Comparison of ENCODE assay signal across 26 mouse cellular contexts in the genomic region with DNA sequence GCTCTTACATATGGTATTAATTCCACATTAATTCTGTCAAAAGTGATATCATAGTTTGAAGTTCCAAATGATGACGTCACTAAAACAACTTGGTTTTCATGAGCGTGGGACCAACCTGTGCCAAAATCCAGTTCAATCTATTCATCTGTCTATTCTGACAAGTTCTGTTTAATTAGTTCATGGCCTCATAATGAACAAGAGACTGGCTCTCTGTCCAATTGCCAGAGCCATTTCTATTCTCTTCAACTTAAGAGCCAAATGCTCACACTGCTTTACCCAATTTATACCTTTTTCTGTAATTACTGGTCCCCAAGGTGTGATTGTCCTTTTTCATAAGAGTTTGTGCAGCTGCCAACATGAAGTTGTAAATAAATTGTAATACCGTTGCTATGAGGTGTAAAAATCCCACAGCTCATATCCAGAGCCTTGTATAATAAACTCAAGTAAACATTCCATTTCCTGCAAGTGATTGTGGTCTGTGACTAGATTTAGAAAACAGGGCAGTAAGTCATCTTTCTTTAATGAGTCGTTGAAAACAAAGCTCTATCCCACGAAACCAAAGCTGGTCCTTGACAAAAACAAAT.
DNase-seq lines count a peak whose midpoint lies in the region; ATAC-seq and TF ChIP-seq lines count a peak whose summit lies in the region.
"Had no signal": no experiment of that assay in that cellular context is flagged by ENCODE, and none has a peak within 500 bp of the region (broad histone marks: within the 10 kb centered on the region; RNA-seq: fewer than 3 reads in every experiment).

No protein-coding gene starts in this region.

- TF ChIP-seq CTCF in kidney, postnatal 0 days (IDR thresholded peaks at IDR 0.05; ENCODE audit: low read depth), result no peak
- no peak for TF ChIP-seq CTCF in liver, postnatal 0 days (IDR thresholded peaks at IDR 0.05; ENCODE audit: low read depth)

- 57% methylated on average over 5 of the region's 5 CpGs for WGBS in kidney, postnatal 0 days
- WGBS in neural tube, embryonic 13.5 days, result 78% methylated on average over 5 of the region's 5 CpGs
- 42% methylated on average over 5 of the region's 5 CpGs for WGBS in limb, embryonic 13.5 days
- WGBS in neural tube, embryonic 15.5 days, result 60% methylated on average over 5 of the region's 5 CpGs
- 62% methylated on average over 5 of the region's 5 CpGs for WGBS in liver, postnatal 0 days (ENCODE audit: insufficient replicate concordance)

- H3K27me3 ChIP-seq in kidney, postnatal 0 days (ENCODE audit: insufficient read depth, low read length), result no peaks in the 10 kb centered on the region
- H3K27me3 ChIP-seq in neural tube, embryonic 13.5 days, result no peaks in the 10 kb centered on the region
- no peaks in the 10 kb centered on the region for H3K27me3 ChIP-seq in limb, embryonic 13.5 days
- no peaks in the 10 kb centered on the region for H3K27me3 ChIP-seq in neural tube, embryonic 15.5 days (replicated peaks)
- H3K27me3 ChIP-seq in liver, postnatal 0 days (ENCODE audit: insufficient read depth, low read length), result no peaks in the 10 kb centered on the region
- H3K27me3 ChIP-seq: embryonic facial prominence, embryonic 12.5 days; embryonic facial prominence, embryonic 15.5 days; forebrain, embryonic 12.5 days; heart, embryonic 13.5 days had no signal

- H3K9ac ChIP-seq in kidney, postnatal 0 days (ENCODE audit: low read depth, low read length), result no peak overlapping the region
- no peak overlapping the region for H3K9ac ChIP-seq in neural tube, embryonic 13.5 days
- H3K9ac ChIP-seq in limb, embryonic 13.5 days, result no peak overlapping the region
- H3K9ac ChIP-seq in neural tube, embryonic 15.5 days (replicated peaks), result no peak overlapping the region
- H3K9ac ChIP-seq in liver, postnatal 0 days (replicated peaks), result no peak overlapping the region
- H3K9ac ChIP-seq: embryonic facial prominence, embryonic 12.5 days; embryonic facial prominence, embryonic 15.5 days; forebrain, embryonic 12.5 days; heart, embryonic 13.5 days; hindbrain, embryonic 14.5 days had no signal

- H3K36me3 ChIP-seq in kidney, postnatal 0 days (ENCODE audit: insufficient read depth, low read length), result no peaks in the 10 kb centered on the region
- H3K36me3 ChIP-seq in neural tube, embryonic 13.5 days, result no peaks in the 10 kb centered on the region
- H3K36me3 ChIP-seq in limb, embryonic 13.5 days, result no peaks in the 10 kb centered on the region
- H3K36me3 ChIP-seq in neural tube, embryonic 15.5 days, result no peaks in the 10 kb centered on the region
- no peaks in the 10 kb centered on the region for H3K36me3 ChIP-seq in liver, postnatal 0 days (replicated peaks; ENCODE audit: insufficient read depth, low read length)
- H3K36me3 ChIP-seq: embryonic facial prominence, embryonic 12.5 days; embryonic facial prominence, embryonic 15.5 days; forebrain, embryonic 12.5 days; heart, embryonic 10.5 days; heart, embryonic 13.5 days had no signal

- no peak overlapping the region for H3K4me2 ChIP-seq in kidney, postnatal 0 days (ENCODE audit: low read length)
- H3K4me2 ChIP-seq in neural tube, embryonic 13.5 days, result no peak overlapping the region
- no peak overlapping the region for H3K4me2 ChIP-seq in limb, embryonic 13.5 days (replicated peaks)
- H3K4me2 ChIP-seq in neural tube, embryonic 15.5 days, result no peak overlapping the region
- no peak overlapping the region for H3K4me2 ChIP-seq in liver, postnatal 0 days (ENCODE audit: low read depth, low read length)
- H3K4me2 ChIP-seq: embryonic facial prominence, embryonic 12.5 days; embryonic facial prominence, embryonic 15.5 days; forebrain, embryonic 12.5 days; heart, embryonic 13.5 days; hindbrain, embryonic 14.5 days had no signal

- no peaks in the 10 kb centered on the region for H3K9me3 ChIP-seq in kidney, postnatal 0 days (replicated peaks; ENCODE audit: low read length)
- no peaks in the 10 kb centered on the region for H3K9me3 ChIP-seq in neural tube, embryonic 13.5 days
- no peaks in the 10 kb centered on the region for H3K9me3 ChIP-seq in limb, embryonic 13.5 days
- no peaks in the 10 kb centered on the region for H3K9me3 ChIP-seq in neural tube, embryonic 15.5 days (replicated peaks)
- no peaks in the 10 kb centered on the region for H3K9me3 ChIP-seq in liver, postnatal 0 days (ENCODE audit: low read length)
- H3K9me3 ChIP-seq: embryonic facial prominence, embryonic 12.5 days; embryonic facial prominence, embryonic 15.5 days; forebrain, embryonic 12.5 days; heart, embryonic 10.5 days; heart, embryonic 13.5 days had no signal

- ATAC-seq in kidney, postnatal 0 days (replicated peaks; ENCODE audit: low FRiP score, low read depth), result no peak
- peak; percentile 32; the same call in 1 of the 2 replicates for ATAC-seq in neural tube, embryonic 13.5 days (ENCODE audit: low read depth)
- ATAC-seq in limb, embryonic 13.5 days (ENCODE audit: low FRiP score, low read depth), result peak; percentile 75; the same call in 1 of the 2 replicates
- ATAC-seq in neural tube, embryonic 15.5 days (ENCODE audit: low FRiP score), result peak; percentile 50; the same call in 1 of the 2 replicates
- ATAC-seq in liver, postnatal 0 days, result no peak
- ATAC-seq: activated CD4-positive, CD25-positive, alpha-beta regulatory T cell, adult 4 months; CD4-positive, CD25-positive, alpha-beta regulatory T cell, adult 4 months; hindbrain, postnatal 0 days had no signal

- no peak for TF ChIP-seq EP300 in liver, postnatal 0 days (IDR thresholded peaks at IDR 0.05; ENCODE audit: low read depth)

- H3K4me1 ChIP-seq in kidney, postnatal 0 days (replicated peaks; ENCODE audit: insufficient read depth, low read length), result no peaks in the 10 kb centered on the region
- no peaks in the 10 kb centered on the region for H3K4me1 ChIP-seq in neural tube, embryonic 13.5 days (replicated peaks)
- no peaks in the 10 kb centered on the region for H3K4me1 ChIP-seq in limb, embryonic 13.5 days
- no peaks in the 10 kb centered on the region for H3K4me1 ChIP-seq in neural tube, embryonic 15.5 days
- no peaks in the 10 kb centered on the region for H3K4me1 ChIP-seq in liver, postnatal 0 days (ENCODE audit: insufficient read depth)
- H3K4me1 ChIP-seq: embryonic facial prominence, embryonic 12.5 days; embryonic facial prominence, embryonic 15.5 days; forebrain, embryonic 12.5 days; heart, embryonic 10.5 days; heart, embryonic 13.5 days had no signal

- H3K4me3 ChIP-seq in kidney, postnatal 0 days (replicated peaks; ENCODE audit: low read depth, low read length), result no peak overlapping the region
- H3K4me3 ChIP-seq in neural tube, embryonic 13.5 days, result no peak overlapping the region
- H3K4me3 ChIP-seq in limb, embryonic 13.5 days, result no peak overlapping the region
- H3K4me3 ChIP-seq in neural tube, embryonic 15.5 days (replicated peaks), result no peak overlapping the region
- H3K4me3 ChIP-seq in liver, postnatal 0 days (ENCODE audit: low read depth, low read length), result no peak overlapping the region
- H3K4me3 ChIP-seq: embryonic facial prominence, embryonic 12.5 days; embryonic facial prominence, embryonic 15.5 days; forebrain, embryonic 12.5 days; heart, adult 2 months; heart, embryonic 10.5 days; heart, embryonic 13.5 days had no signal

- no peak overlapping the region for H3K27ac ChIP-seq in kidney, postnatal 0 days
- H3K27ac ChIP-seq in neural tube, embryonic 13.5 days (replicated peaks), result no peak overlapping the region
- no peak overlapping the region for H3K27ac ChIP-seq in limb, embryonic 13.5 days
- H3K27ac ChIP-seq in neural tube, embryonic 15.5 days (replicated peaks), result no peak overlapping the region
- H3K27ac ChIP-seq in liver, postnatal 0 days (ENCODE audit: low read depth), result no peak overlapping the region
- H3K27ac ChIP-seq: embryonic facial prominence, embryonic 12.5 days; embryonic facial prominence, embryonic 15.5 days; forebrain, embryonic 12.5 days; heart, adult 2 months; heart, embryonic 10.5 days; heart, embryonic 13.5 days; hindbrain, embryonic 14.5 days; hindbrain, postnatal 0 days had no signal

- DNase-seq in kidney, postnatal 0 days (ENCODE audit: low spot score), result peak; percentile 3
- DNase-seq in kidney, adult 18-20 months, result no peak
- no peak for DNase-seq in neural tube, embryonic 10.5 days (ENCODE audit: extremely low spot score, low spot score)
- no peak for DNase-seq in lung, postnatal 25 days (ENCODE audit: low spot score)
- DNase-seq in liver, postnatal 0 days, result no peak
- DNase-seq: adrenal gland, adult 8-10 months; adrenal gland, postnatal 25 days; cerebellum, adult 18-20 months; cerebellum, adult 9-11 months; cerebellum, postnatal 25 days; gastrocnemius, postnatal 25 days; heart, adult 2 months; heart, postnatal 14 days; heart, postnatal 4 days had no signal

Comparison
In these comparisons a context has a peak if more than half of its experiments do, and no peak if none do; other contexts are left out.
1. ATAC-seq: peak in neural tube, embryonic 13.5 days (single experiment), limb, embryonic 13.5 days (single experiment) and neural tube, embryonic 15.5 days (single experiment); none in kidney, postnatal 0 days (single experiment) and liver, postnatal 0 days (single experiment).